Mouse (Mus musculus) adrenal gland, postnatal 25 days (tissue): ENCODE results near the gene Piwil4. TPM values are rescaled to one million over a fixed set of nuclear protein-coding genes. Genes with fewer than 3 reads are reported as not detected.

Experiments used
- DNase-seq: peaks from one replicate; pipeline ENCODE4 v3.0.0; 2021; ENCODE audit warnings: mixed read lengths
- total RNA-seq: library from RNA; stranded (reverse); gene quantifications from 2 replicates; pipeline ENCODE4 v1.2.3, GENCODE M21; 2021

Piwil4 gene
- total RNA-seq, 1 experiment from 2014 or later = 0.12 TPM

- no peak for DNase-seq
These were observed 72.2 kb downstream of the Piwil4 start for GRCm38 (mm10) chr9:14668382-14668781.

GRCm38 (mm10) chr9:14666071-14666470 lies 74.5 kb downstream of the Piwil4 start:
- DNase-seq = no peak

GRCm38 (mm10) chr9:14663591-14663990 lies 76.9 kb downstream of the Piwil4 start:
- no peak for DNase-seq

- no peak for DNase-seq
These were observed 77.7 kb downstream of the Piwil4 start for GRCm38 (mm10) chr9:14662876-14663275.

- no peak for DNase-seq
These were observed 78.4 kb downstream of the Piwil4 start for GRCm38 (mm10) chr9:14662138-14662537.

GRCm38 (mm10) chr9:14657926-14658325 lies 82.6 kb downstream of the Piwil4 start:
- no peak for DNase-seq

DNA sequence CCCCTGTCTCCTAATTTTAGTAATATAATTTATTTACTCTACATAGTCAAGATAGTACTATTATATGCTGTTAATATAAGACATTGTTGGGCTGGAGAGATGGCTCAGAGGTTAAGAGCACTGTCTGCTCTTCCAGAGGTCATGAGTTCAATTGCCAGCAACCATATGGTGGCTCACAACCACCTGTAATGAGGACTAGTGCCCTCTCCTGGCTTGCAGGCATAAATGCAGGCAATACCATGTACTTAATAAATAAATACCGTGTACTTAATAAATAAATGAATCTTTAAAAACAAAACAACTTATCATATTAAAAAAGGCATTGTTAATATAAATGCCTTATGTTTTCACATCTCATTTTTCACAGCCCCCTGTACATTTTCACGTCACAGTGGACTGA lies 86.5 kb downstream of the Piwil4 start:
- DNase-seq = no peak

DNA sequence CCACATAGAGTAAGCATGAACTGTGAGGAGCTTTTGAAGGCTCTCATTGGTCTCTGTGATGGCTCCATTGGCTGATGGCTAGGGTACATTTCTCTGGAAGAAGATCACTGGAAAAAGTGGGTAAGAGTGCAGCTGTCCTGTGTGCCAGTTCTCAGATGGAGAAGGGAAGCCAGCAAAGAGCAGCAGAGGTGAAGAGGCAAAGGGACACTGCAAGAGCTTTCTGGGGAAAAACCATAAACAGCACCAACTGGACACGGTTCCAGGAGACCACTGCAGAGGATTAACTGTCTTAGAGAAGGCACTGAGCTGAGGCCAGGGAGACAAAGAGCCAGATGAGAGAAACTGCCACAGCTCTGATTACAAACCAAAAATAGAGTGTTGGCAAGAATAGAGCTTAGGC lies 87.8 kb downstream of the Piwil4 start:
- no peak for DNase-seq

- no peak for DNase-seq
These were observed 92.7 kb downstream of the Piwil4 start for GRCm38 (mm10) chr9:14647849-14648248.

GRCm38 (mm10) chr9:14646641-14647040 lies 93.9 kb downstream of the Piwil4 start:
- no peak for DNase-seq

Other genes starting within 250 kb of the Piwil4 start
- 0.73 TPM in 1 of 2 replicates, not detected in the other for gene Kdm4d, start 240.3 kb downstream of the Piwil4 start, total RNA-seq
- gene Cwc15, start 240.1 kb downstream of the Piwil4 start, total RNA-seq = 130 and 135 TPM in 2 replicates
- gene Amotl1, start 95.7 kb downstream of the Piwil4 start, total RNA-seq = 28.5 and 36.1 TPM in 2 replicates
- gene Fut4, start 11.7 kb upstream of the Piwil4 start, total RNA-seq = 0.95 and 1.3 TPM in 2 replicates
- gene 1700012B09Rik, start 30.3 kb upstream of the Piwil4 start, total RNA-seq = not detected in 2 replicates
- gene Mre11a, start 43.9 kb upstream of the Piwil4 start, total RNA-seq = 20.4 and 22.0 TPM in 2 replicates
- gene Ankrd49, start 44.1 kb upstream of the Piwil4 start, total RNA-seq = 14.8 and 18.0 TPM in 2 replicates
- not detected in 2 replicates for gene Gpr83, start 119.5 kb upstream of the Piwil4 start, total RNA-seq
- gene Izumo1r, start 163.2 kb upstream of the Piwil4 start, total RNA-seq = not detected in 2 replicates